Mouse (Mus musculus) liver, embryonic 14.5 days (tissue): Measurements from ENCODE around the gene Rpl29.

Experiments
- CTCF ChIP-seq: IDR thresholded peaks from 2 replicates; pipeline ENCODE4 v1.5.1; 2016; ENCODE audit warnings: antibody characterized with exemption, low read depth, control low read depth
- EP300 ChIP-seq: IDR thresholded peaks from 2 replicates; pipeline ENCODE4 v1.6.1; 2016; ENCODE audit warnings: antibody characterized with exemption, low read depth

DNA sequence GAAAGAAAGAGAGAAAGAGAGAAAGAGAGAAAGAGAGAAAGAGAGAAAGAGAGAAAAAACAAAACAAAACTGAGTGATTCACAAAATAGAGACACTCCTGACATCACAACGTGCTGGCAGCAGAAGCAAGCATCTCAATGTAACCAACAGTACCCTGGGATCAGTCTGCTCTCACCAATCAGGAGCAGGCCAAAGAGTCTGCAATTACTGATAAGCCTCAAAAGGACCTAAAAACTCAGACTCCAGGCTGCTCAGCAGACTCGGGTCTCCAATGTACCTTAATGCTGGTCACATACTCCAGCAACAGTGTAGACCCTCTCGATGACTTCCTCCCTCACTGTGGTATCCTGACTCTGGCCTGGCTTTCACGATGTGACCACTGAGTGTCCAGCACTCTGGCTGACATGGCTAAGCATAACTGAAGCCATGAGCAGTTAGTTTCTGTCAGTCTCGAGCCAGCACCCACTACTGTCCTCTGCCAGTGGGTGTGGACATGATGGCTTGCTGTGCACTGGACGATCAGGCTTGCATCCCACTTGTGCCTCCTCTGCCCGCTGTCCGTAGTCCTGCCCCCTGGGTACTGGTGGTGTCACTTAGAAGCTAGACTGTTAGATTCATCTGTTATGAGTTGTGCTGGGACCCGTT lies 30.5 kb upstream of the Rpl29 start:
- TF ChIP-seq EP300 (peak; percentile 83), CTCF (peak; percentile 32)
